Mouse (Mus musculus): Measurements from ENCODE around the gene Mrpl9. TPM values are rescaled to one million over a fixed set of nuclear protein-coding genes. Genes with fewer than 3 reads are reported as not detected.

The Mrpl9 gene
- 57.4 and 62.0 TPM in 2 replicates for polyA plus RNA-seq (2016; fragmentation: Nextera tagmentation; extraction: Ambion mirVana)

GRCm38 (mm10) chr3:94442951-94443596 lies at the start of gene Mrpl9:
Gene Mrpl9, plus strand, starts transcription at chr3:94443318.
- H3K4me1 ChIP-seq (replicated peaks) = peaks cover 7% of the 10 kb centered on the region
- H3K4me3 ChIP-seq = peak within 1 kb of the TSS; percentile 85
- H3K9me3 ChIP-seq (replicated peaks) = no peaks in the 10 kb centered on the region
- H3K36me3 ChIP-seq = peaks cover 35% of the 10 kb centered on the region
- H3K4me2 ChIP-seq = peak within 1 kb of the TSS; percentile 92
- under 1% methylated on average over 39 of the region's 39 CpGs for WGBS
- peak within 1 kb of the TSS; percentile 94 for H3K9ac ChIP-seq
- ATAC-seq (ENCODE audit: insufficient number of reproducible peaks, low FRiP score) = peak; percentile 96
- peak within 1 kb of the TSS; percentile 55 for H3K27ac ChIP-seq (ENCODE audit: poor library complexity, severe bottlenecking)
- H3K27me3 ChIP-seq (replicated peaks) = peaks cover 12% of the 10 kb centered on the region

GRCm38 (mm10) chr3:94396336-94396735 lies 46.8 kb upstream of the Mrpl9 start:
- no peak for ATAC-seq (ENCODE audit: insufficient number of reproducible peaks, low FRiP score)
- H3K4me1 ChIP-seq (replicated peaks) = peaks cover 5% of the 10 kb centered on the region; the same call in 1 of the 2 replicates
- H3K4me3 ChIP-seq = no peak overlapping the region
- WGBS = 59% methylated on average over 1 of the region's 1 CpGs
- no peak overlapping the region for H3K4me2 ChIP-seq
- no peak overlapping the region for H3K27ac ChIP-seq (ENCODE audit: poor library complexity, severe bottlenecking)
- no peak overlapping the region for H3K9ac ChIP-seq
- no peaks in the 10 kb centered on the region for H3K36me3 ChIP-seq
- no peaks in the 10 kb centered on the region for H3K9me3 ChIP-seq (replicated peaks)
- peaks cover 54% of the 10 kb centered on the region for H3K27me3 ChIP-seq (replicated peaks)

- Histone ChIP-seq H3K36me3 (no peaks in the 10 kb centered on the region), H3K4me2 (no peak overlapping the region), H3K9ac (no peak overlapping the region), H3K9me3 (replicated peaks) (no peaks in the 10 kb centered on the region), H3K27me3 (replicated peaks) (peaks cover 59% of the 10 kb centered on the region), H3K4me3 (no peak overlapping the region), H3K4me1 (replicated peaks) (peaks cover 5% of the 10 kb centered on the region; the same call in 1 of the 2 replicates), H3K27ac (ENCODE audit: poor library complexity, severe bottlenecking) (no peak overlapping the region)
- WGBS = 68% methylated on average over 4 of the region's 4 CpGs
- ATAC-seq (ENCODE audit: insufficient number of reproducible peaks, low FRiP score) = no peak
Measured at GRCm38 (mm10) chr3:94396851-94397250, 46.3 kb upstream of the Mrpl9 start.

GRCm38 (mm10) chr3:94398217-94398616 lies 44.9 kb upstream of the Mrpl9 start, which contains the start of gene Lingo4:
Gene Lingo4, plus strand, starts transcription at chr3:94398517.
- peak within 1 kb of the TSS; percentile 52; the same call in 1 of the 2 replicates for H3K9ac ChIP-seq
- H3K4me2 ChIP-seq = peak within 1 kb of the TSS; percentile 66
- ATAC-seq (ENCODE audit: insufficient number of reproducible peaks, low FRiP score) = no peak
- peaks cover 73% of the 10 kb centered on the region for H3K27me3 ChIP-seq (replicated peaks)
- 61% methylated on average over 6 of the region's 6 CpGs for WGBS
- H3K4me3 ChIP-seq = peak within 1 kb of the TSS; percentile 34
- H3K27ac ChIP-seq (ENCODE audit: poor library complexity, severe bottlenecking) = no peak within 1 kb of the TSS
- H3K36me3 ChIP-seq = no peaks in the 10 kb centered on the region
- H3K4me1 ChIP-seq (replicated peaks) = peaks cover 5% of the 10 kb centered on the region; the same call in 1 of the 2 replicates
- H3K9me3 ChIP-seq (replicated peaks) = no peaks in the 10 kb centered on the region

- no peak for ATAC-seq (ENCODE audit: insufficient number of reproducible peaks, low FRiP score)
- H3K9me3 ChIP-seq (replicated peaks) = no peaks in the 10 kb centered on the region
- peak overlapping the region; percentile 66 for H3K4me2 ChIP-seq
- peak overlapping the region; percentile 34 for H3K4me3 ChIP-seq
- no peak overlapping the region for H3K27ac ChIP-seq (ENCODE audit: poor library complexity, severe bottlenecking)
- WGBS = 2% methylated on average over 20 of the region's 20 CpGs
- H3K4me1 ChIP-seq (replicated peaks) = peaks cover 5% of the 10 kb centered on the region; the same call in 1 of the 2 replicates
- H3K36me3 ChIP-seq = no peaks in the 10 kb centered on the region
- H3K9ac ChIP-seq = peak overlapping the region; percentile 52; the same call in 1 of the 2 replicates
- peaks cover 81% of the 10 kb centered on the region for H3K27me3 ChIP-seq (replicated peaks)
Measured at GRCm38 (mm10) chr3:94398943-94399481, 44.1 kb upstream of the Mrpl9 start.

- H3K27me3 ChIP-seq (replicated peaks) = peaks cover 87% of the 10 kb centered on the region
- H3K4me2 ChIP-seq = peak overlapping the region; percentile 66
- WGBS = 43% methylated on average over 5 of the region's 5 CpGs
Measured at GRCm38 (mm10) chr3:94399663-94400310, 43.3 kb upstream of the Mrpl9 start.

GRCm38 (mm10) chr3:94402451-94402850 lies 40.7 kb upstream of the Mrpl9 start:
- H3K27me3 ChIP-seq (replicated peaks) = peaks cover 80% of the 10 kb centered on the region
- ATAC-seq (ENCODE audit: insufficient number of reproducible peaks, low FRiP score) = no peak

More at GRCm38 (mm10) chr3:94399663-94400310, 43.3 kb upstream of the Mrpl9 start:
- H3K4me3 ChIP-seq = no peak overlapping the region
- H3K4me1 ChIP-seq (replicated peaks) = peaks cover 5% of the 10 kb centered on the region; the same call in 1 of the 2 replicates
- H3K36me3 ChIP-seq = no peaks in the 10 kb centered on the region
- ATAC-seq (ENCODE audit: insufficient number of reproducible peaks, low FRiP score) = no peak
- no peak overlapping the region for H3K9ac ChIP-seq
- no peak overlapping the region for H3K27ac ChIP-seq (ENCODE audit: poor library complexity, severe bottlenecking)
- no peaks in the 10 kb centered on the region for H3K9me3 ChIP-seq (replicated peaks)

GRCm38 (mm10) chr3:94404366-94405054 lies 38.6 kb upstream of the Mrpl9 start:
- Histone ChIP-seq H3K9ac (no peak overlapping the region), H3K4me2 (no peak overlapping the region), H3K36me3 (no peaks in the 10 kb centered on the region), H3K27ac (ENCODE audit: poor library complexity, severe bottlenecking) (no peak overlapping the region), H3K4me3 (no peak overlapping the region), H3K4me1 (replicated peaks) (peaks cover under 1% of the 10 kb centered on the region; the same call in 1 of the 2 replicates), H3K27me3 (replicated peaks) (peaks cover 61% of the 10 kb centered on the region), H3K9me3 (replicated peaks) (no peaks in the 10 kb centered on the region)
- no peak for ATAC-seq (ENCODE audit: insufficient number of reproducible peaks, low FRiP score)
- WGBS = 21% methylated on average over 7 of the region's 7 CpGs

More at GRCm38 (mm10) chr3:94402451-94402850, 40.7 kb upstream of the Mrpl9 start:
- H3K36me3 ChIP-seq = no peaks in the 10 kb centered on the region
- no peak overlapping the region for H3K9ac ChIP-seq
- H3K4me3 ChIP-seq = no peak overlapping the region
- no peaks in the 10 kb centered on the region for H3K9me3 ChIP-seq (replicated peaks)
- no peak overlapping the region for H3K4me2 ChIP-seq
- peaks cover 5% of the 10 kb centered on the region; the same call in 1 of the 2 replicates for H3K4me1 ChIP-seq (replicated peaks)
- 43% methylated on average over 8 of the region's 8 CpGs for WGBS
- no peak overlapping the region for H3K27ac ChIP-seq (ENCODE audit: poor library complexity, severe bottlenecking)

GRCm38 (mm10) chr3:94405561-94405960 lies 37.6 kb upstream of the Mrpl9 start:
- Histone ChIP-seq H3K27me3 (replicated peaks) (peaks cover 50% of the 10 kb centered on the region), H3K4me3 (no peak overlapping the region), H3K36me3 (no peaks in the 10 kb centered on the region), H3K4me2 (no peak overlapping the region), H3K4me1 (replicated peaks) (no peaks in the 10 kb centered on the region), H3K27ac (ENCODE audit: poor library complexity, severe bottlenecking) (no peak overlapping the region), H3K9me3 (replicated peaks) (no peaks in the 10 kb centered on the region), H3K9ac (no peak overlapping the region)
- 60% methylated on average over 4 of the region's 4 CpGs for WGBS
- no peak for ATAC-seq (ENCODE audit: insufficient number of reproducible peaks, low FRiP score)

- Histone ChIP-seq H3K27ac (ENCODE audit: poor library complexity, severe bottlenecking) (no peak overlapping the region), H3K9me3 (replicated peaks) (no peaks in the 10 kb centered on the region), H3K4me1 (replicated peaks) (peaks cover 3% of the 10 kb centered on the region; the same call in 1 of the 2 replicates), H3K27me3 (replicated peaks) (peaks cover 5% of the 10 kb centered on the region), H3K4me2 (peak overlapping the region; percentile 78), H3K9ac (peak overlapping the region; percentile 5; the same call in 1 of the 2 replicates), H3K36me3 (no peaks in the 10 kb centered on the region), H3K4me3 (peak overlapping the region; percentile 54)
- 0 out of 2 replicates have a peak, but pooled peaks have one; percentile 13 for ATAC-seq (ENCODE audit: insufficient number of reproducible peaks, low FRiP score)
- WGBS = 10% methylated on average over 25 of the region's 25 CpGs
Measured at GRCm38 (mm10) chr3:94412530-94412929, 30.6 kb upstream of the Mrpl9 start.

Measured in heart, embryonic 12.5 days (tissue).